Mouse (Mus musculus): ENCODE results near the gene Cmtm7. TPM values are rescaled to one million over a fixed set of nuclear protein-coding genes. Genes with fewer than 3 reads are reported as not detected.

The Cmtm7 gene
- polyA plus RNA-seq, 1 experiment = 38.1 TPM

DNA sequence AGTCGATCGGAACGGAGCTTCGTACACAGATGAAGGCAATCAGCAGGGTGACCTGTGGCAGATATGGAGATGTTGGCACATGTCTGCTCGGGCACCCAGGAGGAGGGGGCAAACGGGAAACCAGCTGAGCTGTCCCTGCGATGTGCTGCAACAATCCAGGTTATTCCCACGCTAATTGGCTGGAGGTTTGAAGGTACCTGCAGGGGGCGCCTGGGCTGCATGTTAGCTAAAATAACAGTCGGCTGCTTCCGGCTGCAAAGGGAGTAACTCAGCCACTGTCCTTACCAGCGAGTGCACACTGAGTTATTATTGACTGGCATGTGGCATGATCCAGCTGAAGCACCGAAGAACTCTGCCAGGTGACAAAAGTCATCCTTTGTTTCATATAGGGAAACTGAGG lies 18.3 kb downstream of the Cmtm7 start:
- H3K79me2 ChIP-seq (ENCODE audit: control insufficient read depth, insufficient read depth) = no peaks in the 10 kb centered on the region
- no peak overlapping the region for H3ac ChIP-seq (ENCODE audit: control insufficient read depth, insufficient read length)
- H3K4me3 ChIP-seq = no peak overlapping the region
- TF ChIP-seq POLR2AphosphoS2 (IDR thresholded peaks at IDR 0.05; ENCODE audit: insufficient read length, low read depth) (no peak), POLR2A (IDR thresholded peaks at IDR 0.05; ENCODE audit: insufficient read length, low read depth) (no peak), USF1 (IDR thresholded peaks at IDR 0.05; ENCODE audit: low read depth) (no peak), MYOD1 (IDR thresholded peaks at IDR 0.05; ENCODE audit: control insufficient read depth in 1 of 3, insufficient read length in 2 of 3, low read depth in 2 of 3) (no peak), MYOG (IDR thresholded peaks at IDR 0.05; ENCODE audit: control insufficient read depth in 1 of 3, insufficient read depth in 1 of 3, insufficient read length in 2 of 3, low read depth in 2 of 3) (no peak)
- no peaks in the 10 kb centered on the region for H3K27me3 ChIP-seq (ENCODE audit: control insufficient read depth, insufficient read depth, insufficient read length)
- no peaks in the 10 kb centered on the region for H3K36me3 ChIP-seq (ENCODE audit: control insufficient read depth, insufficient read depth)
- H3K4me2 ChIP-seq (ENCODE audit: low read depth) = no peak overlapping the region

DNA sequence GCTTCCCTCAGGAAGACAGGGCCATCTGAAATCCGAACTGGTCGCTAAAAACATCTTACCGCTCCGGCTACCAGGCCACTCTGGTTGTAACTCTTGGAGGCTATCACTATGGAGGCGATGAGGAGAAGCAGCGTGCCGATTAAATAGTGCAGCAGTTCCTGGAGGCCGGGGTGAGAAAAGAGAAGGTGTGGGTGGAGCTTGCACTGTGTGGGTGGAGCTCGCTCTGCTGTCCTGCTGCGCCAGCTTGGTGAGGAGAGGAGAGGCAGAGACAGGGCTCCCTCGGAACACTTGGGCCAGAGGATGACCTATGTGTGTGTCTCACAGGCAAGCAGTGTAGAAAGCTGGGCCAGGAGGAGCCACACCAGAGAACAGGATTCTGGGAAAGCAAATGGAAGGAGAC lies 19.8 kb downstream of the Cmtm7 start:
- H3ac ChIP-seq (ENCODE audit: control insufficient read depth, insufficient read length) = no peak overlapping the region
- no peaks in the 10 kb centered on the region for H3K27me3 ChIP-seq (ENCODE audit: control insufficient read depth, insufficient read depth, insufficient read length)
- H3K36me3 ChIP-seq (ENCODE audit: control insufficient read depth, insufficient read depth) = no peaks in the 10 kb centered on the region
- no peaks in the 10 kb centered on the region for H3K79me2 ChIP-seq (ENCODE audit: control insufficient read depth, insufficient read depth)
- TF ChIP-seq MAX (IDR thresholded peaks at IDR 0.05; ENCODE audit: low read depth) (no peak), POLR2AphosphoS2 (IDR thresholded peaks at IDR 0.05; ENCODE audit: insufficient read length, low read depth) (no peak), TCF12 (IDR thresholded peaks at IDR 0.05; ENCODE audit: insufficient read depth, poor library complexity, severe bottlenecking) (no peak), REST (IDR thresholded peaks at IDR 0.05; ENCODE audit: insufficient read depth, insufficient read length) (no peak), SRF (IDR thresholded peaks at IDR 0.05; ENCODE audit: control insufficient read depth, insufficient read length, low read depth) (no peak), TCF3 (IDR thresholded peaks at IDR 0.05; ENCODE audit: insufficient read length, low read depth) (no peak), POLR2A (IDR thresholded peaks at IDR 0.05; ENCODE audit: insufficient read length, low read depth) (no peak)
- no peak overlapping the region for H3K4me2 ChIP-seq (ENCODE audit: low read depth)
- H3K4me3 ChIP-seq = no peak overlapping the region

DNA sequence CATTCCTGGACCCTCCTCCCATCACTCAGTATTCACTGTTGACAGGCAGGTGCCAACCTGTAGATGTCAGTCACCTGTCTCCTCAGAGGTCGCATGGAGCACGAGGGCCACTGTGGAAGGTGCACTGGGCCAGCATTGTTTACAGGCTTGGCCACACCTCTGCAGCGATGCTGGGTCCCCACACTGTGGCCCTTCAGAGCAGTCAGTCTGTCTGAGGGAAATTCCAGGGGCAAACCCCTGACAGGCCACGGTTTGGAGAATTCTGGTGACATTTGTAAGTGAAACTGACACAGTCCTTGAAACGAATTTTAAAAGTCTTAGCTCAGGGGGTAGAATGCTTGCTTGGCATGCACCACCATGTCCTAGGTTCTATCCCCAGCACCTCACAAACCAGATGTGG lies 21.3 kb downstream of the Cmtm7 start:
- H3K4me2 ChIP-seq (ENCODE audit: low read depth) = no peak overlapping the region
- TF ChIP-seq CEBPB (IDR thresholded peaks at IDR 0.05; ENCODE audit: insufficient read depth, poor library complexity, severe bottlenecking) (no peak), TCF3 (IDR thresholded peaks at IDR 0.05; ENCODE audit: insufficient read length, low read depth) (no peak), MAX (IDR thresholded peaks at IDR 0.05; ENCODE audit: low read depth) (no peak), MYOD1 (IDR thresholded peaks at IDR 0.05; ENCODE audit: control insufficient read depth in 1 of 3, insufficient read length in 2 of 3, low read depth in 2 of 3) (no peak), USF1 (IDR thresholded peaks at IDR 0.05; ENCODE audit: low read depth) (no peak), POLR2AphosphoS2 (IDR thresholded peaks at IDR 0.05; ENCODE audit: insufficient read length, low read depth) (no peak), TCF12 (IDR thresholded peaks at IDR 0.05; ENCODE audit: insufficient read depth, poor library complexity, severe bottlenecking) (no peak), POLR2A (IDR thresholded peaks at IDR 0.05; ENCODE audit: insufficient read length, low read depth) (no peak), SRF (IDR thresholded peaks at IDR 0.05; ENCODE audit: control insufficient read depth, insufficient read length, low read depth) (no peak), E2F4 (IDR thresholded peaks at IDR 0.05; ENCODE audit: insufficient read depth) (no peak), REST (IDR thresholded peaks at IDR 0.05; ENCODE audit: insufficient read depth, insufficient read length) (no peak), MYOG (IDR thresholded peaks at IDR 0.05; ENCODE audit: control insufficient read depth in 1 of 3, insufficient read depth in 1 of 3, insufficient read length in 2 of 3, low read depth in 2 of 3) (no peak)
- no peak overlapping the region for H3ac ChIP-seq (ENCODE audit: control insufficient read depth, insufficient read length)
- H3K79me2 ChIP-seq (ENCODE audit: control insufficient read depth, insufficient read depth) = no peaks in the 10 kb centered on the region
- no peaks in the 10 kb centered on the region for H3K36me3 ChIP-seq (ENCODE audit: control insufficient read depth, insufficient read depth)
- H3K27me3 ChIP-seq (ENCODE audit: control insufficient read depth, insufficient read depth, insufficient read length) = no peaks in the 10 kb centered on the region
- H3K4me3 ChIP-seq = no peak overlapping the region

DNA sequence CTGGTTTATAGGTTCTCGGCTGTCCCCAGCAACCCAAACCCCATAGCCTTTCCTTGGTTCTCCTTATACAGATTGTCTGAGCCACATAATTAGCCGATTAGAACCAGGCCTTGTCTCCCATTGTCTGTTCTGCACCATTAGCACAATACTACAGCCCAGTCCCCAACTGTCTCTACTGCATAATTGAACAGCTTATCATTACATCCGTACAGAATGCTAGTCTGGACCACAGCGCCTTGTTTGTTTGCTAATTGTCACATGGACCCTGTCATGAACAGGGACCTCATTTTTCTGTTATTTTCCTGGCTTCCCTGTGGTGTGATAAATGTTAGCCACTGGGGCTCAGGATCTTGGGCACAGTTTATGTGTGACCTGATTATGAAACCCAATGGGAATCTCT lies 21.8 kb downstream of the Cmtm7 start:
- H3K79me2 ChIP-seq (ENCODE audit: control insufficient read depth, insufficient read depth) = no peaks in the 10 kb centered on the region
- no peaks in the 10 kb centered on the region for H3K36me3 ChIP-seq (ENCODE audit: control insufficient read depth, insufficient read depth)
- no peak overlapping the region for H3ac ChIP-seq (ENCODE audit: control insufficient read depth, insufficient read length)
- no peak overlapping the region for H3K4me2 ChIP-seq (ENCODE audit: low read depth)
- H3K4me3 ChIP-seq = no peak overlapping the region
- no peaks in the 10 kb centered on the region for H3K27me3 ChIP-seq (ENCODE audit: control insufficient read depth, insufficient read depth, insufficient read length)
- TF ChIP-seq MYOD1 (IDR thresholded peaks at IDR 0.05; ENCODE audit: control insufficient read depth in 1 of 3, insufficient read length in 2 of 3, low read depth in 2 of 3) (no peak), TCF3 (IDR thresholded peaks at IDR 0.05; ENCODE audit: insufficient read length, low read depth) (no peak), SRF (IDR thresholded peaks at IDR 0.05; ENCODE audit: control insufficient read depth, insufficient read length, low read depth) (no peak), USF1 (IDR thresholded peaks at IDR 0.05; ENCODE audit: low read depth) (no peak), MYOG (IDR thresholded peaks at IDR 0.05; ENCODE audit: control insufficient read depth in 1 of 3, insufficient read depth in 1 of 3, insufficient read length in 2 of 3, low read depth in 2 of 3) (no peak), REST (IDR thresholded peaks at IDR 0.05; ENCODE audit: insufficient read depth, insufficient read length) (no peak), MAX (IDR thresholded peaks at IDR 0.05; ENCODE audit: low read depth) (no peak), POLR2A (IDR thresholded peaks at IDR 0.05; ENCODE audit: insufficient read length, low read depth) (no peak), POLR2AphosphoS2 (IDR thresholded peaks at IDR 0.05; ENCODE audit: insufficient read length, low read depth) (no peak)

DNA sequence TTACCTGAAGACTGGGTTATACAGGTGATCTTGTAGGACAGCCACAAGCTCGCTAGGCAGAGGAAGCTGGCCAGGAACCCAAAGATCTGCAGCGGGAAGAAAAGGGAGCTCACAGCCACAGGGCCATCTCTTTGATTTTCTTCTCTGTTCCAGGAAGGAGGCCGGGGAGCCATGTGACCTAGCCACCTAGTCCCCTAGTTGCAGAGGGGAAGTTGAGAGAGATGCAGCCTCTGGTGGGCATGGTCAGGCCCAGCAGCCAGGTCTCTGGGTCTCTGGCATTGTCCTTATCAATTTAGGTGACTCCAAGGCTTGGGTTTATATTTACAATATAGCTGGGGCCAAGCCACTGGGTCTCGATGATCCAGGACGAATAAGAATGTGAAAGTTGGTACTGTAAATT lies 22.9 kb downstream of the Cmtm7 start:
- no peak overlapping the region for H3ac ChIP-seq (ENCODE audit: control insufficient read depth, insufficient read length)
- H3K79me2 ChIP-seq (ENCODE audit: control insufficient read depth, insufficient read depth) = no peaks in the 10 kb centered on the region
- H3K27me3 ChIP-seq (ENCODE audit: control insufficient read depth, insufficient read depth, insufficient read length) = no peaks in the 10 kb centered on the region
- TF ChIP-seq TCF12 (IDR thresholded peaks at IDR 0.05; ENCODE audit: insufficient read depth, poor library complexity, severe bottlenecking) (no peak), CEBPB (IDR thresholded peaks at IDR 0.05; ENCODE audit: insufficient read depth, poor library complexity, severe bottlenecking) (no peak), REST (IDR thresholded peaks at IDR 0.05; ENCODE audit: insufficient read depth, insufficient read length) (no peak), E2F4 (IDR thresholded peaks at IDR 0.05; ENCODE audit: insufficient read depth) (no peak), MAX (IDR thresholded peaks at IDR 0.05; ENCODE audit: low read depth) (no peak), SRF (IDR thresholded peaks at IDR 0.05; ENCODE audit: control insufficient read depth, insufficient read length, low read depth) (no peak), POLR2A (IDR thresholded peaks at IDR 0.05; ENCODE audit: insufficient read length, low read depth) (no peak), POLR2AphosphoS2 (IDR thresholded peaks at IDR 0.05; ENCODE audit: insufficient read length, low read depth) (no peak)
- H3K4me2 ChIP-seq (ENCODE audit: low read depth) = no peak overlapping the region
- H3K4me3 ChIP-seq = no peak overlapping the region
- no peaks in the 10 kb centered on the region for H3K36me3 ChIP-seq (ENCODE audit: control insufficient read depth, insufficient read depth)

Data from myocyte (in vitro differentiated cells).